ENCODE assay signal across 10 mouse cellular contexts in the genomic region with DNA sequence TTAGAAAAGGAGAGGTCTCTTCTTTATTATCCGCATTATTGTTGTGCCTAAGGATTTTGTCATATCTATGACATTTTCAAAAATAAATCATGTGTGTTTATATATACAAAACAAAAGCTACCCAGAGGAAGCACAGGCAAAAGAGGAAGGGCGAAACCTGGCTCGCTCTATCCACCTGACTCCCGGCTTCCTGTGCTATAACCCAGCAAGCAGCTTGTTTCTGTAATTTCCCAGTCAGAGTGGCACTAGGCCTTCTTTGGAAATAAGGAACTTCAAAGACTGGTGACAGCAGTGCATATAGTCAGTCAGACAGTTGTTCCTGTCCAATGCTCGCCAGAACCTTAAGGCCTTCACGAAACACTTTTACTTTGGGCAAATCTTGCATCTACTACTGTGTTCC. TPM values are rescaled to one million over a fixed set of nuclear protein-coding genes. Genes with fewer than 3 reads are reported as not detected.
A peak's percentile ranks its signal among the peaks of the same experiment; 100 is the strongest.
DNase-seq lines count a peak whose midpoint lies in the region; ATAC-seq lines count a peak whose summit lies in the region.
"Had no signal": no experiment of that assay in that cellular context is flagged by ENCODE, and none has a peak within 500 bp of the region (broad histone marks: within the 10 kb centered on the region; RNA-seq: fewer than 3 reads in every experiment).

No protein-coding gene starts in this region.

- no peaks in the 10 kb centered on the region for H3K27me3 ChIP-seq in kidney, embryonic 15.5 days
- H3K27me3 ChIP-seq in hindbrain, embryonic 16.5 days (replicated peaks; ENCODE audit: control insufficient read depth, insufficient read depth, low read length), result no peaks in the 10 kb centered on the region

- 0 out of 2 replicates have a peak overlapping the region, but pooled peaks have one; percentile 1 for H3K27ac ChIP-seq in kidney, embryonic 15.5 days
- no peak overlapping the region for H3K27ac ChIP-seq in hindbrain, embryonic 16.5 days (ENCODE audit: low read depth, low read length)

- WGBS in kidney, embryonic 15.5 days, result 83% methylated on average over 6 of the region's 6 CpGs
- WGBS in hindbrain, embryonic 16.5 days, result 85% methylated on average over 6 of the region's 6 CpGs

- ATAC-seq in granulocyte monocyte progenitor cell, adult 5-6 weeks (replicated peaks; ENCODE audit: poor library complexity, severe bottlenecking), result peak; percentile 85
- no peak for ATAC-seq in kidney, embryonic 15.5 days (replicated peaks; ENCODE audit: low FRiP score)
- no peak for ATAC-seq in hindbrain, embryonic 16.5 days

- H3K9me3 ChIP-seq in kidney, embryonic 15.5 days (replicated peaks), result no peaks in the 10 kb centered on the region
- H3K9me3 ChIP-seq in hindbrain, embryonic 16.5 days (ENCODE audit: control insufficient read depth, low read length), result no peaks in the 10 kb centered on the region

- no peaks in the 10 kb centered on the region for H3K36me3 ChIP-seq in kidney, embryonic 15.5 days
- H3K36me3 ChIP-seq in hindbrain, embryonic 16.5 days (ENCODE audit: control insufficient read depth, insufficient read depth, low read length), result no peaks in the 10 kb centered on the region

- H3K4me3 ChIP-seq in kidney, embryonic 15.5 days (replicated peaks), result no peak overlapping the region
- no peak overlapping the region for H3K4me3 ChIP-seq in hindbrain, embryonic 16.5 days (ENCODE audit: low read length)

- H3K4me2 ChIP-seq in kidney, embryonic 15.5 days, result no peak overlapping the region
- no peak overlapping the region for H3K4me2 ChIP-seq in hindbrain, embryonic 16.5 days (ENCODE audit: low read length)

- peak; percentile 27 for DNase-seq in layer of hippocampus, adult 11-12 months (ENCODE audit: low spot score)
- DNase-seq in layer of hippocampus, postnatal 10 days (ENCODE audit: low spot score in 2 of 2), result no peak
- peak; percentile 51 to 68 for DNase-seq in lung, postnatal 4 days
- DNase-seq in cerebellum, postnatal 4 days (ENCODE audit: low spot score in 2 of 2), result no peak
- no peak for DNase-seq in cerebellum, postnatal 10 days
- DNase-seq: cerebellum, adult 9-10 months; midbrain, embryonic 14.5 days had no signal

- H3K4me1 ChIP-seq in kidney, embryonic 15.5 days, result peaks cover 5% of the 10 kb centered on the region
- peaks cover 5% of the 10 kb centered on the region; the same call in 1 of the 2 replicates for H3K4me1 ChIP-seq in hindbrain, embryonic 16.5 days (ENCODE audit: control insufficient read depth, insufficient read depth, low read depth, low read length)

- no peak overlapping the region for H3K9ac ChIP-seq in kidney, embryonic 15.5 days
- H3K9ac ChIP-seq in hindbrain, embryonic 16.5 days (ENCODE audit: low read depth, low read length), result no peak overlapping the region

RNA-seq across cellular contexts. Expression of gene Kctd12, which starts 6.6 kb away (rescaled TPM):
- 100 to 1,000 TPM in 1 of 2 experiments, 10 to 100 TPM in 1; 90.5 to 105 TPM for total RNA-seq in layer of hippocampus, postnatal 10 days (2021)
- total RNA-seq in granulocyte monocyte progenitor cell, adult 5-6 weeks (2014; fragmentation: Nextera tagmentation), result 49.0 and 63.5 TPM in 2 replicates
- total RNA-seq in granulocyte monocyte progenitor cell, adult 5-6 weeks (2017), result 63.8 and 64.9 TPM in 2 replicates
- polyA plus RNA-seq in kidney, embryonic 15.5 days (2015; fragmentation: Nextera tagmentation; extraction: Ambion mirVana), result 11.0 and 11.2 TPM in 2 replicates
- polyA plus RNA-seq in hindbrain, embryonic 16.5 days (2015; fragmentation: Nextera tagmentation; extraction: Ambion mirVana), result 13.0 and 14.6 TPM in 2 replicates

Comparison
In these comparisons a context has a peak if more than half of its experiments do, and no peak if none do; other contexts are left out.
1. DNase-seq: peak in layer of hippocampus, adult 11-12 months (single experiment) and lung, postnatal 4 days (2 of 2); none in layer of hippocampus, postnatal 10 days (0 of 2), cerebellum, postnatal 4 days (0 of 2) and cerebellum, postnatal 10 days (0 of 2).